Mouse (Mus musculus) heart, adult 11 months (tissue): ENCODE measurements around the gene Tecpr1.

Source experiments
- DNase-seq: peaks from one replicate; pipeline ENCODE4 v3.0.0; 2022

Gene Tecpr1

DNA sequence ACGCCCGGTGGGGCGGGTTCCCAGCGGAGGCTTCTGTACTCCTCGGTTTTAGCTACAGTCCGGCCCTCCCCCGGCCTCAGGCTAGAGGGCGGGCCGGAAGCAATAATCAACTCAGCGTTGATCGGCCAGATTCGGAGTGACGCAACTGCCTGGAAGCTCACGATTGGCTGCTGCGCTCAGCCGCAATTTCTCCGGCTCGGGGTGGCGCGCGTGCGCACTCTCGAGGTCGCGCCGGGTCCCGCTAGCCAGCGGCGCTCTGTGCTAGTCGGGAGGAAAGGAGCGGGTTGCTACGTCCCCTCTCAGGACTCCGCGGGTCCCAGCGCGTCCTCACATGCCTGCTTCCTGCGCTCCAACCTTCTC lies at the start of gene Tecpr1:
Gene Tecpr1, minus strand, starts transcription at position 113 of the 360 bp plus-strand sequence.
- peak; percentile 100 for DNase-seq

DNA sequence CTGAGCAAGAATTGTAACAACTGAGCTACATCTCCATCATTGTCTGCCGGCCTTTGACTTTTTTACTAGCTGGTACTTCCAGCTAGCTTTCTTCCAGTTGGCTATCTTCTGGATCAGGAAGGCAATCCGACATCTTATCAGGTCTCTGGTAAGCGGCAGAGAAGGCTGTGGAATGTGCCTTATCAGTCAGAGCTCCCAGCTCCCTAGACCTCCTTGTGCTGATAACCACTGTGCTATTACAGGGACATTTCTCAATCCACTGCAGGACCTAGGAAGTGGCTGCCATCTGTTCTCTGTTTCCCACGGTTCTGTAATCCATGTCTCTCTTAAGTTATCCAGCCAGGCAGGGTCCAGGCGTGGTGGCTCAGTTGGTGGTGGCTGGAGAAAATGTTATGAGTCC lies 48.4 kb upstream of the Tecpr1 start:
- DNase-seq: peak; percentile 95

DNA sequence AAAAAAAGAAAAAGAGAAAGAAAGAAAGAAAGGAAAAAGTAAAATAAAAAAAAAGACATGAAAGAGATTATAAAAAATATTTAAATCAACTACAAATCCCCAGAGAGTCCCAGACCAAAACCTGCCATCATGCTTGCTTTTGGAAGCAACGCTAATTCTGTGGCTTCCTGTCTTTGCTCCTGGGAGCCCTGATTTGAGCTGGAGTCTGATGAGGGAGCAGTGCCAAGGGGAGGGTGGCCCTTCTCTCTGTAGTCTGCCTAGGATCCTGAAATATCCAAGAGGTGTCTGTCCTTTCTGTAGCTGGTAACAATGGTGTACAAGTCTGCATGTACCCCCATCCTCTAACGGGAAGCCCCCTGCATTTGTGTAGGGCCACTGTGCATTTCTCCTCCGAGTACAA lies 47.7 kb upstream of the Tecpr1 start:
- peak; percentile 95 for DNase-seq

DNA sequence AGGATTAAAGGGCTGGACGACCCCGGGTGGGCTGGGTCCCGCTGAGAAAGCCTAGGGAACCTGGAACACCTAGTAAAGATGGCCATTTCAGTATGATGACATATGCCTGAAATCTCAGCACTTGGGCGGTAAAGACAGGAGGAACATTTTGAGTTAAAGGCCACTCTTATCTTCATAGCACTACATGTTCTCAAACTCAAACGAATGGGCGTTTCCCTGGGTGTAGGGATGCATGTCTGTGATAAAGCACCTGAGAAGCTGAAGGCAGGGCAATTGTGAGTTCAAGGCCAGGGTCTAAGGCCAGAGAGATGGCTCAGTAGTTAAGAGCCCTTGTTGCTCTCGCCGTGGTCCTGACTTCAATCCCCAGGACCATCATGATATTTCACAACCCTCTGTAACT lies 47.0 kb upstream of the Tecpr1 start:
- DNase-seq: no peak

DNA sequence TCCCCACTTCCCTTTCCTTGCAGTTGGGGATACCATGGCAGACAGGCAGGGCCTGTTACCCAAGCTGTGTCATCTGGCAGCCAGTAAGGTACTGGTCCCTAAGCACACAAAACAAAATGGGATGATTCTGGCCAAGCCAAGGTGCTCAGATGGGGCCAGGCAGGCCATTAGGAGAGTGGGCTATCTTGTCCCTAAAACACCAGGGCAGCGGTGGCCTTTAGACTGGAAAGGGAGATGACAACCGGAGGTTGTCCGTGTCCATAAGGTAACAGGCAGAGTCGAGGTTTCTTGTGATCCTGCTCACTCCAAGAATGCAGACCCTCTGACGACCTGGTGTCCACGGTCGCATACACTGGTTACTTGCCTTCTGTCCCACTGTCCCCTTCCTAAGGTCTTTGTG lies 46.5 kb upstream of the Tecpr1 start:
- peak; percentile 88 for DNase-seq

DNA sequence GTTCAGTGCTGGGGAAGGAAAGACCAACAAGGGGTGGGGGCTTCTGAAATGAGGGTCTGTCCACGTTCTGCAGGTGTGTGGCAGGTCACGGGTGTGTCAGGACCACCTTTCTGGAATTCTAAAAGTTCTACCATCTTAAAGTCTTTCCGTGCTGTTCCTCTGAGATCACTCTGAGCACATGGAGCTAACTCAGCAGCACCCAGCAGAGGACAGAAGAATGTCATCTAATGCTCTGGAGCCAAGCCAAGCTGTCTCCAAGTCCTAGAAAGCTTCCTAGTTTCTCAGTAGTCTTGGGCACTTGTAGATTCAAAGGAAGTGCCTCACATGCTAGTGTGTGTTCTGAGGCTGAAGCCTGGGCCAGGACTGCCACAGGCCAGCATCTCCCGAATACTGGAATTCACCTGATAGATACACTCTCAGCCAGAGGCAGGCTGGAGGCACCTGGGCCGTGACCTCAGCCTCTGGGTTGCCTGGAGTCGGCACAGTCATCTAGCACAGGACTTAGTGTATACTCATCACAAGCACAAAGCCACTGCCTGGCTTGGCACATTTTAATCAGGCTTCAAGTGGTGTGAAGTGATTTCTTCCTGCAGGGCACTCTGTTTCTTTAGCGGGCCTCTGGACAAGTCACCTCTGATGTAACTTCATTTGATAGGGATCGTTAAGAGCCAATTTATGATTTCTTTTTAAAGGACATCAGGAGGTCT lies 44.3 kb upstream of the Tecpr1 start:
- DNase-seq: peak; percentile 95

DNA sequence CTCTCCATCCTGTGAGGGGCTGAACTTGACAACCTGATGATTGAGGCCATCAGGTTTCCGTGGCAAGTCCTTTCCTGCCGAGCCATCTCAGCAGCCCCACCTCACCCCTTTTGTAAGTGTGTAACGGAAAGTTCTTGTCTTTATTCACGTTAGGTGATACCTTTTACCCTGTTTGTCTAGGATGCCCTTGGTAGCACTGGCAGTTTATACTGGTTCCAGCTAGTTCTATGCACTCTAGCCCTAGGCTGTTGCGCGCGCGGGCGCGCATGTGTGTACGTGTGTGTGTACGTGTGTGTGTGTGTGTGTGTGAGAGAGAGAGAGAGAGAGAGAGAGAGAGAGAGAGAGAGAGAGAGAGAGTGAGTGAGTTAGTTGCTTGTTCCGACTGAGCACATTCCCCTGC lies 40.1 kb upstream of the Tecpr1 start:
- no peak for DNase-seq

DNA sequence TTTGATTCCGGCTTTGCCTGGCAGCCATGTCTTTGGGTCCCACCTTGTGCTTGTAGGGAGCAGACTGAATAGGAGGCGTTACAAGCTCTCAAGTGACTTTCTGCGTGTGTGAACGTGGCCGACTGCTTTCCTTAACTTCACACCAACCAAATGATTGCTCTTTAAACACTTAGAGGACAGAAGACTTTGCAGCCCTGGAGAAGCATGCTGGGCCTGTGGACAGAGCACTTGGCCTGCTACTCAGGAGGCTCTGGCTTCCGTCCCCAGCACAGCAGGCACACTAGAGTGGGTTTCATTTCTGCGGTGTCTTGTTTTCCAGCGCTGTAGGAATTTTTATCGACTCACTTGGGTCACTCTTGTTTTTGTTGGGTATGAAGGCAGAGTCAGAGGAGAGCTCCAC lies 39.7 kb upstream of the Tecpr1 start:
- no peak for DNase-seq

DNA sequence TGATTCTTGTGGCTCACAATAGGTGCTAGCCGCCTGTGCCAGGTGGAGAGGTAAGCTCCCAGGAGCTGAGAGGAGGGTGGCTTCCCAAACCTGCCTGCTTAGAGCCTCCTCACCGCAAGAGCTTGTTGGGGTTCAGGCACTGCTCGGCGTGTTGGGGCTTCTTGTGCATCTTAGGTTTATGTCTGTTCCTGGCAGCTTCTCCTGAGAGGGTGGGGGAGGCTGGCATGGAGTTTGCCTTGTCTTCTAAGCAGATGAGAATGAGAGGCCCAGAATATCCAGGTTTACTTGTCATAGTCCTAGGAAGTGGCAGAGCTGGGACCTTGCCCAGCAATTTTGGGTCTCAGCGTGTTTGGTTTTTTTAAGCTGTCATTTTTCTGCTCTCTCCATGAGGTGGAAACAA lies 38.4 kb upstream of the Tecpr1 start:
- DNase-seq: peak; percentile 89

DNA sequence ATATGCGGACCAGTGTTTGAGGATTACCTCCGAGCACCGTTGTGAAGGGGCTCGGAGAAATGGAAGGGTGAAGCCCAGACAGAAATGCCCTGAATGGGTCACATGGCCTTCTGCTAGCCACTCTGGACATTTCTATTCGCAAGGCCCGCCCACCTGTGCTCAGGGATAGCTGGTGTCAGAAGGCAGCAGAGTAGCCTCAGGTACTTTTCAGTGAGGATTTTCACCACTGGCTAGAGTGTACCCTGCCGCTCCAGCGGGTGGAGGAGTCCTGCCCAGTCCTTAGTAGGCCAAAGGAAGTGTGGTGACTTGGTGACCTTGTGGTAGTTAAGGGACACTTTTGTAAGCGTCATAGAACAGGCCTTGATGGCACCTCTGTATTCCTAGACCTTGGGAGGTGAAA lies 37.9 kb upstream of the Tecpr1 start:
- peak; percentile 91 for DNase-seq

DNA sequence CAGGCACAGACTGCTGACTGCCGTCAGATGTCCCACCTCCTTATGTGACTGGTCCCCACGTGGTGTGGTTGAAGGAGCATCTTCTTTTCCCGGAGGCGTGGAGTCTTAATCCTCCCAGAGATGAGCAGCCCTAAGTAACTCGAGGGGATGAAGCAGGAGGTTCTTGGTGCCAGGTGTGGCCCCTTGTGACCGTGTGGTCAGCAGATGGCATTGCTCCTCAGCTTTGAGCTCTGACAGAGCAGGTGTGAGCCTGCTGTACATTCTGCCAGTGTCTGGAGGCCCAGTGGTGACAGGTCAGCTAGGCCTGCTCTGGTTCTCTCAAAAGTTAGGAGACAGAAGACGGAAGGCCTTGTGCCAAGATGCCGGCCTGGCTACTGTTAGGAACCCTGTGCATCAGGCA lies 37.0 kb upstream of the Tecpr1 start:
- DNase-seq: peak; percentile 92

DNA sequence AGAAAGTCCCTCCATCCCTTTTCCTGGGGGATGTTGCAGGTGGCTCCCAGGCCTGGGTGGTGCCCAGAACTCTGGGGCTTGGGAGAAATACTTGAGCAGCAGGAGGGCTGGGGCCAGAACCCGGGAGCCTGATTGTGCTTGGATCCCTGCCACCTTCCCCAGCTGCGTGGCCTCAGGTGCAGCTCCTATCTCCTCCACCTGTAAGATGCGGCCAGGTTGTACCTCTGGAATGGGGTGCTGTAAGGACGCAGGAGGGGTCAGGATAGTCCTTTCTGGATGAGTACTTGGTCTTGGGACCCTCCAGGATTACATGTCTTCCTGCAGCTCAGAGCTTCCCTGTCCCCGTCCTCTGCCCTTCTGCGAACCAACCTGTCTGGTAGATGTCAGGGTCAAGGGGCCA lies 35.8 kb upstream of the Tecpr1 start:
- peak; percentile 91 for DNase-seq

DNA sequence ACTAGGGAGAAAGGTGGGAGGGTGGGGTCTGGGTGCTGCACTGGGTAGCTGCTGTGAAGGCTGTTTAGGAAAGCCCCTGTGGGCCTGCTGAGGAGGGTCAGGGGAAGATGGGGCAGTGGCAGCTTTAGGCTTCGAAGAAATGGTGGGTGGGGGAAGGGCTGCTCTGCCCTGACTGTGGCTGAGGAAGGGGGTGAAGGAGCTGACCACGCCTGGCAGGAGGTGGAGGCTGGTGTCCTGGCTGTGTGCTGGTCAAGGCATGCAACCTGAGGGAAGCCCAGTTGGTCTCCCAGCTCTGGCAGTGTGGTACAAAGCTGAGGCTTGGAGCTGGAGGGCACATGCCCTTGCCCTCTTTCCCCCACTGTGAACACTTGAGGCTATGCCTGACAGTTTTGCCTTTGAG lies 35.3 kb upstream of the Tecpr1 start:
- DNase-seq: peak; percentile 95

DNA sequence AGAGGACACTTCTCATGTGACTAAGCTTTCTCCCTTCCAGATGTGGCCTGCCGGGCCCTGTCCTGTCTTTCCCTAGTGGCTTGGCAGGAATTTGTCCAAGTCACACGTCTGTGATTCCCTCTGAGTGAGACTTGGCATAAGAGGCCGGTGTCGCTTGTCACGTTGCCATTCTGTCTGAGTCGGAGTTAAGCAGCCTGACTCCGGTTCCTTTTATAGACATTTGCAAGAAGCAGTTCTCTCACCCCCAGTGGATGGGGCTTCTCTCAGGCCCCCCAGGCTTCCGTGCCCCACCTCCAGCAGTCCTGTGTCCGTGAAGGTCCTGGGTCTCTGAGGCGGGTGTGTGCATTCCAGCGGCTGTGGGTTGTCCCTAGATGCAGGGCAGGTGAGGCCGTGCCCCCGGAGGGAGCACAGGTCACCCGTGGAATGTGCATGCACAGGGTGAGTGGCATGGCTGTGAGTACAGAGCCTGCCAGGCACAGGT lies 34.8 kb upstream of the Tecpr1 start:
- DNase-seq: peak; percentile 98

DNA sequence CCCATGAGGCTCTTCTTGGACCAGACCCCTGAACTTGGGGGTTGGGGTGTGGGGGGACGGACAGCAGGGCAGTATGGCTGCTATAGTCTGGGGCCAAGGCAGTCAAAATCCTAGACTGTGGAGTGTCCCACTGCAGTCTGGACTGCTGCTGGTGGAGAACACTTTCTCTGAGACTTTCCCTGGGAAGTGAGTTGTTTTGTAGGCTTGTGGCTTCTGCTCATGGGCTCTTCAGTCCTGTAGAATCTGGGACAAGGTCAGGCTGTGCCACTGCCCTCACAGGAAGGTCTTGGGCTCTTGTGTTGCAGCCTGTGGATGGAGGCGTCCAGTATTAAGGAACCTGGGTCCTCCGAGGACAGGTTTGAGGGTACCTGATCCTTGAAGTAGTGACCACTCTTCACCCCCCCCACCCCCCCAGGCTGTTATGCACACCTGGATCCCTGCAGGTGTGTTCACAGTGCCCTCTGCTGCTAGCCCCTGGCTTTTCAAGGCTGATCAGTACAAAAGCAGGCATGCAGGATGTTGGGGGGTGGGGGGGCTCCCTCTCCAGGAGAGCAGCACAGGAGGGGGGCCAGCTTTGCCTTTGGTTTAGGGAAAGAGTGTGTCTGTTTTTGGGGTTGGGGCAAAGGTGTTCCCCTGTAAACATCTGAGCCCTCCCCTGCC lies 34.2 kb upstream of the Tecpr1 start:
- no peak for DNase-seq

DNA sequence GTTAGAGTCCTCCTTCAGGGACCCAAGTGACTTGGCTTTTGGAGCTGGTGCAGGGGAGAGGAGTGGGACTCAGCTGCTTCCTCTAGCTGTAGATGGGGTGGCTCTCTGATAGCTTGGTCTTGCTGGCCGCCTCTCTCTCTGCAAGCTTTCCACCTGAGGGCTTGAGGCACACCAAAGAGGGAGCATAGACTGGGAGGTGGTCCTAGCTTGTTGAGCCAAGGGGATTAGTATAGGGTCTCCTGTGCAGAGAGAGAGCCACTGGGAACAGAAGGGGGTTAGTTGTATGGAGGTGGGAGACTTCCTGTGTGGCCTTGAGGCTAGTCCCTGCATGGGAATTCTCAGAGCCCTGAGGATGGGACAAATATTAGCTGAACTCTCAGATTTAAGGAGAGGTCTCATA lies 33.5 kb upstream of the Tecpr1 start:
- DNase-seq: peak; percentile 91

DNA sequence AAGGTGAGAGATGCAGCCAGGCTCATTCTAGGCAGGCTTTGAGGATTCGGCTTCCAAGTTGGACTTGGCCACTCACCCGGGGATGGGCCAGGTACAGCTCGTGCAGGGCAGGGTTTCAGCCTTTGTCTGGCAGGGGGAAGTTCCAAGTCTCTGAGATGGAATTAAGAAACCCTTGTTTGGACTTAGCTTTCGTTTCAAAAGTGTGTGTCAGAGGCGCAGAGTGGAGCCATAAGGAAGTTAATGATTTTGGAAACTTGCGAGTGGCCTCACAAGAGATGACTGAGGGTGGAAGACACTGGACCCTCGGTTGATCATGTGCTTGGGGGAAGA lies 33.1 kb upstream of the Tecpr1 start:
- DNase-seq: no peak

DNA sequence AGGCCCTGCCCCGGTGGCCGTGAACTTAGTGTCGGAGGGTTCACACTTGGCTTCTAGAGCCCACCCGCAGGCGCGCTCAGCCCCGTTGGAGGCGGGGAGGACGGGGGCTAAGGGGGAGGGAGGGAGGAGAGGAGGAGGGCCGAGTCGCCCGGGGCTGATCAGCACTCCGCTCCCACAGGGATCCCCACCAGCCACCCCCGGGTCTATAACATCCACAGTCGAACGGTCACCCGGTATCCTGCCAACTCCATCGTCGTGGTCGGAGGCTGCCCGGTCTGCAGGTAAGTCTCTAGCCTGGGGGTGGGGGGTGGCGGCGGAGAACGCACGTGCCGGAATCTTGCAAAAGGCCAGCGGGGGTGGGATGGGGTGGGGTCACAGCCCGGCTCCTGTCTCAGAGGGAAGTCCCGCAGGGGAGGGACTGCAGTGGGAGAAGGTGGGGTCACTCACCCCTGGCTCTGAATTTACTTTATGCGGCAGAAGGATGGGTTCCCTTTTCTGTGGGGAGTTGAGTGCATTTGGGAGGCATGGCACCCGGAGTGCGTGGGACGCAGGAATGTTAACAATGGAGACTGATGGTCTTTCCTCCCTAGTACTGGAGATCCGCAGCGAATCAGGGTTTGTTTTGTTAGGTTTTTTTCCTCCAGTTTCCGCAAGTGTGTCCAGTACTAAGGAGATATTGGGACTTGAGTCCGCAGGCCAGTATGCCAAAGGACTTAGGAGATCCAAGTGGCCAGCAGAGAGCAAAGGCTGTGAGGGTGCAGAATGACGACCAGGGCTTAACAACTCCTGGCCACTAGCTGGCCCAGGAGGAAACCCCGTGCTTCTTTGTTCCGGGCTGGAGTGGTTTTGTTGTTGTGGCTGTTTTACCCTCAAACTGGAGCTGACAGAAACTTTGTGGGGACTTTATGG lies 32.5 kb upstream of the Tecpr1 start:
- DNase-seq: peak; percentile 99

DNA sequence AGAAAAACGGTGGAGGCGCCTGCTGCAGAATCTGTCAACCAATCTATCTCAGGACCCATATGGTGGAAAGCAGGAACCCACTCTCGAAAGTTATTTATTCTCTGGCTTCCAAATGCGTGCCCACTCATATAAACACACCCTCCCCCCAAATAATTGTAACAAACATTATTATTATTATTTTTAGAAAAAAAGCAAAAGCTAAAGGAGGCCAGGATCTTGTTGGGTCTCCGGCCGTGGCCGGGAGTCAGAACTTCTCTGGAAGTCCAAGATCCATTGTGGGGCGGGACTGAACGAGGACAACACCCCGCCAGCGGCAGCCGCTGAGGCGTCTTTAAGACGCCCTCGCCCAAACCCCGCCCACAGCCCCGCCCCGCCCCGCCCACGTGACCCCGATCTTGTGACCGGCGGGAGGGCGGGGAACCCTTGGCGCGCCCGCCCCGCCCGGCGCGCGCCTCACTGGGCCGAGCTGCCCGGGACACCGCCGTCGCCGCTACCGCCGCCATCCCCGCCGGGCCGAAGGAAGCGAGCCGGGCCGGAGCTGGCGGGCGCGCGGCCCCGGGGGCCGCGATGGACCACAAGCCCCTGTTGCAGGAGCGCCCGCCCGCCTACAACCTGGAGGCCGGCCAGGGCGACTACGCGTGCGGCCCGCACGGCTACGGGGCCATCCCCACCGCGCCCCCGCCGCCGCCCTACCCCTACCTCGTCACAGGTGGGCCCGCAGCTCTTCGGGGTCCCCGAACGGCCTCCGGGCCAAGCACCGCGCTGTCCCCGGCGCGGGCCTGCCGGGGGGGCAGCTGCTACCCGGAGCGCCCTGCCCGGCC lies 31.6 kb upstream of the Tecpr1 start:
- peak; percentile 99 for DNase-seq

DNA sequence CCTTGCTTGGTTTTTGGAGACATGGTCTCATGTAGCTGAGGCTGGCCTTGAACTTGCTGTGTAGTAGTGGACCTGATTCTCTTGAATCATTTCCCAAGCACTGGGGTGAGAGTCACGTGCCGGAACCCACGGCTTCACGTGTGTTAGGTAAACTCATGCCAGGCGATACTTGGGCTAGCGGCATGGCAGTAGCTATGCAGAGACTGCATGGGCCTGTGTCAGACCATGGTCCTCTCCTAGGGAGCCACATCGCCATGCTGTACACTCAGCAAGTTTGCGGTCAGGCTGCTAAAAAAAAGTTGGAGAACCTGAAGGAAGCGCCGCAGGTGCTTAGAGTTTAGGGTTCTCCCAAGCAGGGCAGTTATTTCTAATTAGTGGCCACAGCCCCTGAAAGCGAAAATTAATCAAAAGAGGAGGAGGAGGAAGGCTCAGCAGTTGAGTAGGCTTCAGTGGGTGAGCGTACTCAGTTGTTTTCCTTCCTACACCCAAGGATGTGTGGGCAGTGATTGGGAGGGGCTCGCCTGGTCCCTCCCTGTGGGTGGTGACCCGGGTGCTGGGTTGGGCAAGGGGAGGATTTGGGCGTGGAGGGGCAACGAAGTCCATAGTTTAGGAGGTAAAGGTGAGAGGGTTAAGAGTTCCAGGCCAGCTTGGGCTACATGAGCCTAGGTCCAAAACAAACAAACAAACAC lies 30.9 kb upstream of the Tecpr1 start:
- peak; percentile 99 for DNase-seq

DNA sequence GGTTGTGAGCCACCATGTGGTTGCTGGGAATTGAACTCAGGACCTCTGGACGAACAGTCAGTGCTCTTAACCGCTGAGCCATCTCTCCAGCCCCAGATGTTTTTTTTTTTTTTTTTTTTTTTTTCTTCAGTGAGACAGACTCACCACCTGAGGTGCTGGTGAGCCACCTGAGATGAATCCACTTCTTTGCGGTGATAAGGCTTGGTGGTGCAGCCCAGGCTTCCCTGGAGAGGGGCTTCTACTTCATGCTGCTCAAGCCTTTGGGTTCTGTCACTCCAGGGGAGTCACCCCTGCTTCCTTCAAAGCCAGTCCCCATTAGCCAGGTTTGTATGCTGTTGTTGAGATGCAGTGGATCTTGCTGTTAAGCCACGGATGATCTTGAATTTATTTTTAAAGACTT lies 29.8 kb upstream of the Tecpr1 start:
- DNase-seq: no peak

DNA sequence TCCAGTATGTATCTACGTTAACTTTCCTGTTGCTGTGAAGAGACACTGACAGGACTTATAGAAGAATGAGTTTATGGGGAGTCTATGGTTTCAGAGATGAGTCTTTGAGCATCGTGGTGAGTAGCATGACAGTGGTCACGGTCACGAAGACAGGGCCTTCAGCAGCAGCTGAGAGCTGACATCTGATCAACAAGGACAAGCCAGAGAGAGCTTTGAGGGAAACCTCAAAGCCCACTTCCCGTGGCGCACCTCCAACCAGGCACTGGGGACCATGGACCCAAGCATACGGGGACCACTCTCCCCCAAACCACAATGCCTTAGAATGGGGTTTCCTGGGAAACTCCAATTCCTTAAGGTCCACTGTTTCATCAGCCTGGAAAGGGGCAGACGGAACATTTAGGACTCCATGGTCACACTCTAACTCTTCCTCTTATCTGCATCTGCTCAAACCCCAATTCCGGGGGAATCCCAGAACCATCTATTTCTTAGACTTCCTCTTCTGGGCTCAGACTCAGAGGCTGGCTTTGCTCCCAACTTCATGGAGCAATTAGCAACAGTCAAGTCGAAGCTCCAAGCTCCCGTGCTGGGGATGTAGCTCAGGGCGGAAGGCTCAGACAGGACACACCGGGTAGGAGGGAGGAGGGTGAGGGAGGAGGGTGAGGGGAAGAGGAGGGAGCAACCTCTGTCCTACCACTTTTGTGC lies 28.6 kb upstream of the Tecpr1 start:
- peak; percentile 96 for DNase-seq
